Mouse (Mus musculus): ENCODE measurements at regions not wholly inside any gene's neighbourhood (a gene's known extent, or its start where the extent isn't known, plus 50 kb on each side); places are given as distances from the start of the nearest gene placed in this dataset.

DNA sequence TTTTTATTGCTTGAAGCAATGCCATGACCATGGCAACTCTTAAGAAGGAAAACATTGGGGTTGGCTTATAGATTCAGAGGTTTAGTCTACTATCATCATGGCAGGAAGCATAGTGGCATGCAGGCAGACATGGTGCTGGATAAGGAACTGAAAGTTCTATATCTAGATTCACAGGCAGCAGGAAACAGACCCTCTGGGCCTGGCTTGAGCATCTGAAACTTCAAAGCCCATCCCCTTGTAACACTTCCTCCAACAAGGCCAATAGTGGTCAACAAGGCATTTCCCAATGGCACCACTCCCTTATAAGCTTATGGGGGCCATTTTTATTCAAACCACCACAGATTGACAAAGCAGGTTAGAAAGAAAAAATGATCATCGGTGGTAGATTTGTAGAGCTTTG is 548.5 kb upstream of the Arid1b start:
- Histone ChIP-seq H3K36me3 (ENCODE audit: control insufficient read depth, insufficient read depth, low read length) (no peaks in the 10 kb centered on the region), H3K9me3 (ENCODE audit: control insufficient read depth, low read length) (no peaks in the 10 kb centered on the region), H3K4me1 (replicated peaks; ENCODE audit: control insufficient read depth, insufficient read depth, low read length) (no peaks in the 10 kb centered on the region), H3K4me3 (ENCODE audit: low read depth, low read length) (no peak overlapping the region), H3K9ac (ENCODE audit: low read length) (no peak overlapping the region), H3K27me3 (replicated peaks; ENCODE audit: control insufficient read depth, insufficient read depth, low read length) (no peaks in the 10 kb centered on the region), H3K4me2 (ENCODE audit: low read length) (no peak overlapping the region), H3K27ac (ENCODE audit: low read depth) (no peak overlapping the region)
- DNase-seq (ENCODE audit: low spot score) (no peak), ATAC-seq (replicated peaks; ENCODE audit: low FRiP score, low TSS enrichment, low read depth) (no peak)
- 86% methylated on average over 1 of the region's 1 CpGs for WGBS

DNA sequence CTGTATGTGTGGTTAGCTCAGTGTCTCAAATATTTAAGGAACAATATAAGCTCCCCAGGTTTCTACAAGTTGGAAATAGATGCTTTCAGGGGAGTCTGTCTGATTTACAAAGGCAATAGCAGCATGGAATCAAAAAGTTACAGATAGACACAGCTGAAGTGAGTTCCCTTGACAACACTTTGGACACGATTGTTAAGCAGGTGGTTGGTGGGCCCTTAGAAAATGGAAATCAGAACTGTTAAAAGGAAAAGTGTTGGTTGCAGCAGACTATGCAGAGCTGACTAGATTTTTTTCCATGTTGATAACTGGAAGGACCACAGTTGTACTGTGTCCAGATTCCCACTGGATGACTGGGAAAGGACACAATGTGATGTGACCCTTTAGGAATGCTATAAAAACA is 536.6 kb upstream of the Arid1b start:
- no peaks in the 10 kb centered on the region for H3K9me3 ChIP-seq (ENCODE audit: control insufficient read depth, low read length)
- H3K27ac ChIP-seq (ENCODE audit: low read depth), result no peak overlapping the region
- H3K27me3 ChIP-seq (replicated peaks; ENCODE audit: control insufficient read depth, insufficient read depth, low read length), result no peaks in the 10 kb centered on the region
- H3K36me3 ChIP-seq (ENCODE audit: control insufficient read depth, insufficient read depth, low read length), result no peaks in the 10 kb centered on the region
- no peak for ATAC-seq (replicated peaks; ENCODE audit: low FRiP score, low TSS enrichment, low read depth)
- H3K9ac ChIP-seq (ENCODE audit: low read length), result no peak overlapping the region
- H3K4me2 ChIP-seq (ENCODE audit: low read length), result no peak overlapping the region
- no peak overlapping the region for H3K4me3 ChIP-seq (ENCODE audit: low read depth, low read length)
- no peak for DNase-seq (ENCODE audit: low spot score)
- H3K4me1 ChIP-seq (replicated peaks; ENCODE audit: control insufficient read depth, insufficient read depth, low read length), result no peaks in the 10 kb centered on the region
- WGBS, result 97% methylated on average over 1 of the region's 1 CpGs

DNA sequence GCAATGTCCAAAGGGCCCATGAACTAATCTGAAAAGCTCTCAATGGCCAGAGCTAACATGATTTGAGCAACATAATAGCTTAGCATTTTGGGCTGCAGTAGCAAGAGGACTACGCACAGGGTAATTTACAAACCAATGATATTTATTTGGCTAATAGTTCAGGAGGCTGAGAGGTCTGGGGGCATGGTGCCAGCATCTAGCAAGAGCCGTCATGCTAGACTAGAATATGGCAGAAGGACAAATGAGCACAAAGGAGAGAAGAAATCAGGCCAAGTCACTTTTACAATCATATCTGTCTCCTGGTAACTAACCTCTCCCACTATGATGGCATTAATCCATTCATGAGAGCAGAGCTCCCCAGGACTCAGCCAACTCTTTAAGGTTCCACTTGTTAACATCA is 532.6 kb upstream of the Arid1b start:
- H3K27me3 ChIP-seq (replicated peaks; ENCODE audit: control insufficient read depth, insufficient read depth, low read length), result no peaks in the 10 kb centered on the region
- WGBS, result 82% methylated on average over 2 of the region's 2 CpGs

DNA sequence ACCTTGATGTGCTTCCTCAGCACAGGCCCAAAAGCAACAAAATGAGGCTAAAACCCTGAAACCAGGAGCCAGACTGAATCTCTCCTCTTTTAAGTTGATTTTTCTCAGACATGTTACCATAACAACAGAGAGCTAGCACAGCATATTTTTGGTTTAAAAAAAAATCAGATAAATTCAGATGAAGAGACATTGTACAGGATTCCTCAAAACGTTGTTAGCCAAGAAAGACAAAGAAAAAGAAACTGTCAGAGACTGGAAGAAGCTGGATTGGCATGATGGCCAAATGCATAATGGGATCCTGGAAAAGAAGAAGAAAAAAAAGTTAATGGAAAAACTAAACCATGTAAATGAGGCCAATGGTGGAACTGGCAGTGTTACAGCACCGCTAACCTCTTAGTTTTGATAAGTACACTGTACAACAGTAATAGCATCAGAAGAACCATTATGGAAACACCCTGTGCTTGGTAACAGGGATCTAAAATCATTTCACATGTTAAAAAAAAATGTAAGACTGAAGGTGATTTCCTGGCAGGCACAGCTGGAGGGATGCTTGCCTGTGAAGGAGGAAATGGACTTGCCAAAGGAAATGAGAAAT is 529.7 kb upstream of the Arid1b start:
- no peaks in the 10 kb centered on the region for H3K27me3 ChIP-seq (replicated peaks; ENCODE audit: control insufficient read depth, insufficient read depth, low read length)
- no peaks in the 10 kb centered on the region for H3K4me1 ChIP-seq (replicated peaks; ENCODE audit: control insufficient read depth, insufficient read depth, low read length)
- no peaks in the 10 kb centered on the region for H3K9me3 ChIP-seq (ENCODE audit: control insufficient read depth, low read length)
- H3K27ac ChIP-seq (ENCODE audit: low read depth), result no peak overlapping the region
- WGBS, result 54% methylated on average over 2 of the region's 2 CpGs
- H3K36me3 ChIP-seq (ENCODE audit: control insufficient read depth, insufficient read depth, low read length), result no peaks in the 10 kb centered on the region
- H3K4me3 ChIP-seq (ENCODE audit: low read depth, low read length), result no peak overlapping the region
- no peak overlapping the region for H3K4me2 ChIP-seq (ENCODE audit: low read length)
- H3K9ac ChIP-seq (ENCODE audit: low read length), result no peak overlapping the region
- DNase-seq (ENCODE audit: low spot score) (no peak), ATAC-seq (replicated peaks; ENCODE audit: low FRiP score, low TSS enrichment, low read depth) (no peak)

More for the DNA sequence above, 532.6 kb upstream of the Arid1b start:
- H3K9ac ChIP-seq (ENCODE audit: low read length), result no peak overlapping the region
- DNase-seq (ENCODE audit: low spot score) (no peak), ATAC-seq (replicated peaks; ENCODE audit: low FRiP score, low TSS enrichment, low read depth) (no peak)
- no peaks in the 10 kb centered on the region for H3K4me1 ChIP-seq (replicated peaks; ENCODE audit: control insufficient read depth, insufficient read depth, low read length)
- no peaks in the 10 kb centered on the region for H3K36me3 ChIP-seq (ENCODE audit: control insufficient read depth, insufficient read depth, low read length)
- H3K4me3 ChIP-seq (ENCODE audit: low read depth, low read length), result no peak overlapping the region
- no peaks in the 10 kb centered on the region for H3K9me3 ChIP-seq (ENCODE audit: control insufficient read depth, low read length)
- H3K4me2 ChIP-seq (ENCODE audit: low read length), result no peak overlapping the region
- no peak overlapping the region for H3K27ac ChIP-seq (ENCODE audit: low read depth)

DNA sequence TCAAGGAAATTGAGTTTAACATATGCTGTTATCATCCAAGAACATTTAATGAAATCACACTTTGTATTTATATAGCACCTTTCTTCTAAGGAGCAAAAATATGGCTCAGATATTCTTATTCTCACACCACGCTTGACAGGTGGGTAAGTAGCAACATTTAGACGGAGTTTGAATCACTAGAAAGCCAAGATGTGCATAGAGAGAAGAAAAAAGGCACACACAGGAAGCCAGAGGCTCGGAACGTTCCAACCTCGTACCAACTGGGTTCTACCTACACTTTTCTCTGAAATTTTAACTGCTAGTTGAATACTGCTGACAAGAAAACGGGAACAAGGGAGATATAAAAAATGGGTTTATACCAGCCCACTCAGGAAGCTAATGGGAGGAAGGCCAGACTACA is 528.4 kb upstream of the Arid1b start:
- H3K4me3 ChIP-seq (ENCODE audit: low read depth, low read length), result no peak overlapping the region
- no peak overlapping the region for H3K27ac ChIP-seq (ENCODE audit: low read depth)
- no peaks in the 10 kb centered on the region for H3K9me3 ChIP-seq (ENCODE audit: control insufficient read depth, low read length)
- H3K4me1 ChIP-seq (replicated peaks; ENCODE audit: control insufficient read depth, insufficient read depth, low read length), result no peaks in the 10 kb centered on the region
- H3K36me3 ChIP-seq (ENCODE audit: control insufficient read depth, insufficient read depth, low read length), result no peaks in the 10 kb centered on the region
- WGBS, result 88% methylated on average over 6 of the region's 6 CpGs
- ATAC-seq (replicated peaks; ENCODE audit: low FRiP score, low TSS enrichment, low read depth), result no peak
- no peak overlapping the region for H3K4me2 ChIP-seq (ENCODE audit: low read length)
- no peak for DNase-seq (ENCODE audit: low spot score)
- no peak overlapping the region for H3K9ac ChIP-seq (ENCODE audit: low read length)
- H3K27me3 ChIP-seq (replicated peaks; ENCODE audit: control insufficient read depth, insufficient read depth, low read length), result no peaks in the 10 kb centered on the region

DNA sequence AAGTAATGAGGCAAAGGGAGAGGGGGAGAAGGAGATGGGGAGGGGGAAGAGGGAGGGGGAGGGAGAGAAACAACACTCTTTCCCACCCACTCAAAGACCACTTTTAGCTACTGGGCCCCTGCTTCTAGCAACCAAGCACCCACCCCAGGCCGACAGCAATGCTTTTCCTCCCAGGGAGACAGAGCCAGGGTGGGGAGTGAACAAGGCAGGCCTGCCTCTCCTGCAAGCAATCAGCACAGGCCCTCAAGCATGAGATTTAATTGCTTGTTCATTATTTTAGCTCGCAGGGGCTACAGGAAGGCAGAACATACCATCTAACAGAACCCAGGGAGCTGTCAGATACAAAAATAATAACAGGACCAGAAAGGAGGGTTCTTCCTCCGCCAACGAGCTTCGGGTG is 521.7 kb upstream of the Arid1b start:
- Histone ChIP-seq H3K27me3 (replicated peaks; ENCODE audit: control insufficient read depth, insufficient read depth, low read length) (no peaks in the 10 kb centered on the region), H3K9ac (ENCODE audit: low read length) (no peak overlapping the region), H3K27ac (ENCODE audit: low read depth) (no peak overlapping the region), H3K9me3 (ENCODE audit: control insufficient read depth, low read length) (no peaks in the 10 kb centered on the region), H3K4me2 (ENCODE audit: low read length) (no peak overlapping the region), H3K36me3 (ENCODE audit: control insufficient read depth, insufficient read depth, low read length) (no peaks in the 10 kb centered on the region), H3K4me1 (replicated peaks; ENCODE audit: control insufficient read depth, insufficient read depth, low read length) (no peaks in the 10 kb centered on the region), H3K4me3 (ENCODE audit: low read depth, low read length) (no peak overlapping the region)
- DNase-seq (ENCODE audit: low spot score) (no peak), ATAC-seq (replicated peaks; ENCODE audit: low FRiP score, low TSS enrichment, low read depth) (no peak)
- 70% methylated on average over 5 of the region's 5 CpGs for WGBS

DNA sequence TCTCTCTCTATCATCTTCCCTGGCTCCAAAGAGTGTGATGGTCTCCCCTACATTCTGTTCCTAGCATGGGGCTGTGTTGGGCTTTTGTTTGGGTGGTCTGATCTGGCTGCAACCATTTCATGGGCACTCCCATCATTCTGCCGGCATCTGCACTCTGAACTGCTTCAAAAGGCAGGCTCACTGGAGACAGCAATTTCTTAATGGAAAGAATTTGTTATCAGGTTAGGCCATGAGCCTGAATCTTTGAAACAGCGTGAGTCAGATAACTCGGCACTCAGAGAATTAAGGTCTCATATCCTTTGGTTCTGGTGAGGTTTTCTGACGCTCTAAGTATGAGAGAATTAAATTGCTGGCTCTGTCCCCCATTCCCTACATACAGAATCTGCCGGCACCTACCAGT is 519.8 kb upstream of the Arid1b start:
- no peak for DNase-seq (ENCODE audit: low spot score)
- Histone ChIP-seq H3K9ac (ENCODE audit: low read length) (no peak overlapping the region), H3K4me2 (ENCODE audit: low read length) (no peak overlapping the region), H3K9me3 (ENCODE audit: control insufficient read depth, low read length) (no peaks in the 10 kb centered on the region), H3K4me3 (ENCODE audit: low read depth, low read length) (no peak overlapping the region), H3K4me1 (replicated peaks; ENCODE audit: control insufficient read depth, insufficient read depth, low read length) (no peaks in the 10 kb centered on the region), H3K27me3 (replicated peaks; ENCODE audit: control insufficient read depth, insufficient read depth, low read length) (no peaks in the 10 kb centered on the region), H3K36me3 (ENCODE audit: control insufficient read depth, insufficient read depth, low read length) (no peaks in the 10 kb centered on the region), H3K27ac (ENCODE audit: low read depth) (no peak overlapping the region)
- ATAC-seq (replicated peaks; ENCODE audit: low FRiP score, low TSS enrichment, low read depth), result no peak
- WGBS, result 73% methylated on average over 5 of the region's 5 CpGs

DNA sequence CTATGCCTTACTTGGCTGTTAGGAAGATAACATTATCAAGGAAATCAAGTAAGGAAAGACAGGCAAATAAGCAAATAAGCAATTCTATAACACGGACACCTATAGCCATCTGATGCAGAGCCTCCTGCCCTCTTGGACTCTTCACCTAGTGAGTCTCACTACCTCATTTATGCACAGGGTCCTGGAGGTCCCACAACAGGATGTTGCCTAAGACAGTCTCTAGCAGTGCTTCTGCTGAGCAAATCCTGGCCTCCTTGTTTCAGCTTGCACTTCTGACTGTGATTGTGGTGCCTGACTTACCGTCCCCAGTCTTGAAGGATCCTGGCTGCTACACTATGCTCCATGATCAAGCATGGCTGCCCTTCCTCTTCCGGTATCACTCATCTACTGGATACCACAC is 518.5 kb upstream of the Arid1b start:
- ATAC-seq (replicated peaks; ENCODE audit: low FRiP score, low TSS enrichment, low read depth), result no peak
- no peaks in the 10 kb centered on the region for H3K27me3 ChIP-seq (replicated peaks; ENCODE audit: control insufficient read depth, insufficient read depth, low read length)

DNA sequence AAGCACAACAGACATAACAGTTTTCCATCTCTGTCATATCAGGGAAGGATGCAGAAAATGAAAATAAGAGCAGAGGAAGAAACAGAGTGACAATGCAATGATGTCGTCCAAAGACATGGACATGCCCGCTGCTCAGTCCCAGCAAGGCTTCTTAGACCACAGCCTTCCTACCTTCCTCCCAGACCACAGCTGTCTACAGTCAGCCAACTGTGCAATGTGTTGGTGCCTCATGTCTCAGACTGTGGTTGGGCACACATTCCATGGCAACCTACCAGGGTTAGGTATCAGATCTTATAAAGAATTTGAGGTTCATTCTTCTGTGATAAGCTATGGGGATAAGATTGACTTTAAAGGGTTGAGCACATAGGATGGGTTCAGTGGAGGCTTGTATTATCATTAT is 499.7 kb upstream of the Arid1b start:
- Histone ChIP-seq H3K27me3 (replicated peaks; ENCODE audit: control insufficient read depth, insufficient read depth, low read length) (no peaks in the 10 kb centered on the region), H3K27ac (ENCODE audit: low read depth) (no peak overlapping the region), H3K4me1 (replicated peaks; ENCODE audit: control insufficient read depth, insufficient read depth, low read length) (peaks cover 8% of the 10 kb centered on the region; the same call in 1 of the 2 replicates), H3K9ac (ENCODE audit: low read length) (no peak overlapping the region), H3K4me3 (ENCODE audit: low read depth, low read length) (no peak overlapping the region), H3K36me3 (ENCODE audit: control insufficient read depth, insufficient read depth, low read length) (no peaks in the 10 kb centered on the region), H3K4me2 (ENCODE audit: low read length) (no peak overlapping the region), H3K9me3 (ENCODE audit: control insufficient read depth, low read length) (no peaks in the 10 kb centered on the region)
- WGBS, result 99% methylated on average over 2 of the region's 2 CpGs
- no peak for DNase-seq (ENCODE audit: low spot score)
- no peak for ATAC-seq (replicated peaks; ENCODE audit: low FRiP score, low TSS enrichment, low read depth)

More for the DNA sequence above, 518.5 kb upstream of the Arid1b start:
- WGBS, result 91% methylated on average over 3 of the region's 3 CpGs
- no peak overlapping the region for H3K4me2 ChIP-seq (ENCODE audit: low read length)
- no peak overlapping the region for H3K4me3 ChIP-seq (ENCODE audit: low read depth, low read length)
- DNase-seq (ENCODE audit: low spot score), result no peak
- no peak overlapping the region for H3K27ac ChIP-seq (ENCODE audit: low read depth)
- H3K36me3 ChIP-seq (ENCODE audit: control insufficient read depth, insufficient read depth, low read length), result no peaks in the 10 kb centered on the region
- no peaks in the 10 kb centered on the region for H3K9me3 ChIP-seq (ENCODE audit: control insufficient read depth, low read length)
- no peak overlapping the region for H3K9ac ChIP-seq (ENCODE audit: low read length)
- H3K4me1 ChIP-seq (replicated peaks; ENCODE audit: control insufficient read depth, insufficient read depth, low read length), result no peaks in the 10 kb centered on the region

Measured in intestine, embryonic 14.5 days (tissue).